Mouse (Mus musculus): ENCODE results near the gene Pak4. TPM values are rescaled to one million over a fixed set of nuclear protein-coding genes. Genes with fewer than 3 reads are reported as not detected.
"Not testable (repeated sequence)": the region's sequence is repeated elsewhere in the genome, so short reads cannot be mapped to it uniquely, and the experiment has no call there.

Pak4 gene
- total RNA-seq, 2 experiments from 2014 or later, result 9.0 to 10.4 TPM

DNA sequence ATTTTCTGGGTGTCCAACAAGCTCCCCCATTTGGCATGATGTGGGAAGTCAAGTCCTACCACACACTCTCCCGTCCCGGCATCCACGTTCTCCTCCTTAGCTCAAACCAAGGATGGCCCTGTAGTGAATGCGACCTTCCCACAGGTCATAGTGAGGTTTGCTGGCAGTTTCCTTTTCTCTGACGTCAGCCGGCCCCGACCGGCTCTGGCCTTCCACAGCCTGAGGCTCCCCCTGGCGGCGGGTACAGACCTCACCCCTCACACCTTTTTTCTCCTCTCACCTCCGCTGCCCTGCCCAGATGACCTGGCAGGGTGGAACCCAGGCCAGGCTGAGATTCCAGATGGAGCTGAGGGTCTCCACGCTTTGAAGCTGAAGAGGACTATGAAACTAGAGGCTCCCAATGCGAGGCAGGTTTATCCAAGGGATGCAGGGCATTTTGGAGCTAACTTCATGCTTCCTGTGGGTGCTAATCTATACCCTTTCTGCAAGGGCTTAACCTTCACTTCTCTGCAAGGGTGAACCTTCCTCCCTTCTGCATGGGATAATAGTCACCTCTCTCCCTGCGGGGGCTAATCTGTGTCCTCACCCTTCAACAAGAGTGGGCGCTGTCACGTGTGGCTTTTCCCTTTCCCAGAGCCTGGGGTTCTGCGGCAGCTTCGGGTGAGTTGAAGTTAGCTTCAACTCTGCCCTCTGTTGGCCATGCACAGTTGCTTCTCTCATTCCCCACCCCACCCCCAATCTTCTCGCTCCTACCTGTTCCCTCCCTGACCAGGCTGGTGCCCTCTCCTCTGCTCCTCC, 69.9 kb downstream of the Pak4 start:
- intact Hi-C loops (cut with DNase I), result loop anchor here (2.0 to 5.0 kb wide), 2 partner anchors 36 to 81 kb away; no protein-coding TSS in a partner anchor

DNA sequence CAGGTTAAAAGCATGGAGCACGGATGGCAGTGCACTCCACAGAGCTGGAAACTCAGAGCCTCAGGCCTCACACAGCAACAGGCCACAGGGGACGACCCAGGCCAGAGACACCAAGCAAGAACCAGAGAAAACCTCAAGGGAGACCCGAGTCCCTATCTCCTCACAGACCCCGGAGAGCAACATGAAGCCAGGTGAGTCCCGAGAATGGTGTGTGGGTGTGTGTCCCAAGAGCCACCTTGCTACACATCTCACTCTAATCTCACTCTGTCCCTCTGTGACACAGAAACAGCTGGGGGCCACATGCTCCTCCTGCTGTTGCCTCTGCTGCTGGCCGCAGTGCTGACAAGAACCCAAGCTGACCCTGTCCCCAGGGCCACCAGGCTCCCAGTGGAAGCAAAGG, 75.4 kb downstream of the Pak4 start, which contains the start of gene Ifnl3:
TSS of gene Ifnl3 (plus strand) at position 301 of the 400 bp plus-strand sequence.
- intact Hi-C loops (cut with DNase I); DNase-seq (ENCODE audit: low spot score in 2 of 2): not testable (repeated sequence)

More for the DNA sequence above, 69.9 kb downstream of the Pak4 start:
- peak; percentile 49 to 52 for DNase-seq (ENCODE audit: low spot score in 2 of 2)

- no peak for DNase-seq (ENCODE audit: low spot score in 2 of 2)
- intact Hi-C loops (cut with DNase I), result no loop called here
Observed at GRCm38 (mm10) chr7:28511441-28511840, 86.5 kb downstream of the Pak4 start.

GRCm38 (mm10) chr7:28510405-28510974, 87.5 kb downstream of the Pak4 start, which contains the start of gene Ifnl2:
Gene Ifnl2, minus strand, starts transcription at chr7:28510455.
- intact Hi-C loops (cut with DNase I); DNase-seq (ENCODE audit: low spot score in 2 of 2): not testable (repeated sequence)

- DNase-seq (ENCODE audit: low spot score in 2 of 2); intact Hi-C loops (cut with DNase I): not testable (repeated sequence)
Observed at GRCm38 (mm10) chr7:28509121-28509520, 88.9 kb downstream of the Pak4 start.

Small RNAs within 50 kb of the gene (microRNA-seq; reads per million reads assigned to microRNA genes)
- 1.3 reads per million for gene Mir7049

Other genes with a start within 250 kb of the Pak4 start
- 100 to 1,000 TPM; 425 to 456 TPM for gene Rps16, start 247.5 kb downstream of the Pak4 start, total RNA-seq (2021)
- 1 to 10 TPM; 6.2 to 9.7 TPM for gene Plekhg2, start 225.6 kb downstream of the Pak4 start, total RNA-seq (2021)
- gene Zfp36, start 217.9 kb downstream of the Pak4 start, total RNA-seq (2021), result 1 to 10 TPM; 2.6 to 3.3 TPM
- gene Med29, start 205.5 kb downstream of the Pak4 start, total RNA-seq (2021), result 10 to 100 TPM; 17.9 to 21.3 TPM
- gene Paf1, start 205.2 kb downstream of the Pak4 start, total RNA-seq (2021), result 10 to 100 TPM; 59.0 to 72.1 TPM
- 1 to 10 TPM; 1.3 to 2.0 TPM for gene Gmfg, start 160.7 kb downstream of the Pak4 start, total RNA-seq (2021)
- gene Lrfn1, start 146.2 kb downstream of the Pak4 start, total RNA-seq (2021), result 10 to 100 TPM; 85.9 to 93.8 TPM
- gene Ifnl2, start 87.7 kb downstream of the Pak4 start, total RNA-seq (2021), result not detected
- not detected for gene Ifnl3, start 75.3 kb downstream of the Pak4 start, total RNA-seq (2021)
- gene Sycn, start 57.3 kb downstream of the Pak4 start, total RNA-seq (2021), result not detected
- gene Nccrp1, start 50.9 kb downstream of the Pak4 start, total RNA-seq (2021), result under 1 TPM; 0.27 to 0.52 TPM
- gene Samd4b, start within 50 bp of the Pak4 start, total RNA-seq (2021), result 10 to 100 TPM; 68.7 to 68.8 TPM
- 1 to 10 TPM in 1 of 2 experiments, under 1 TPM in 1; 0.99 to 1.5 TPM for gene Acp7, start 33.1 kb upstream of the Pak4 start, total RNA-seq (2021)
- gene Fbxo27, start 94.7 kb upstream of the Pak4 start, total RNA-seq (2021), result 10 to 100 TPM; 23.3 to 25.0 TPM
- 1 to 10 TPM; 2.0 TPM for gene Fbxo17, start 118.6 kb upstream of the Pak4 start, total RNA-seq (2021)
- 10 to 100 TPM; 66.5 to 70.2 TPM for gene Mrps12, start 143.6 kb upstream of the Pak4 start, total RNA-seq (2021)
- 10 to 100 TPM; 14.9 to 15.1 TPM for gene Sars2, start 143.8 kb upstream of the Pak4 start, total RNA-seq (2021)
- gene Ccer2, start 158.0 kb upstream of the Pak4 start, total RNA-seq (2021), result 1 to 10 TPM; 1.3 to 2.6 TPM
- 100 to 1,000 TPM; 142 to 169 TPM for gene Sirt2, start 168.6 kb upstream of the Pak4 start, total RNA-seq (2021)
- 10 to 100 TPM; 34.7 to 38.9 TPM for gene Nfkbib, start 169.3 kb upstream of the Pak4 start, total RNA-seq (2021)
- 1 to 10 TPM; 2.3 to 3.1 TPM for gene Rinl, start 190.8 kb upstream of the Pak4 start, total RNA-seq (2021)
- gene Hnrnpl, start 210.4 kb upstream of the Pak4 start, total RNA-seq (2021), result 100 to 1,000 TPM; 414 to 415 TPM
- gene Ech1, start 227.0 kb upstream of the Pak4 start, total RNA-seq (2021), result 10 to 100 TPM; 45.0 to 47.8 TPM
- 1 to 10 TPM; 1.2 to 5.0 TPM for gene Lgals4, start 235.7 kb upstream of the Pak4 start, total RNA-seq (2021)